Mouse (Mus musculus) hindbrain, embryonic 11.5 days (tissue): Measurements from ENCODE around the gene Dmbx1. TPM values are rescaled to one million over a fixed set of nuclear protein-coding genes. Genes with fewer than 3 reads are reported as not detected.

Experiments
- ATAC-seq: fragments of 200-750 bp; cut with Nextera tagmentation; 2 replicates; pipeline ENCODE4 v1.8.0; 2017; ENCODE audit warnings: mild to moderate bottlenecking, moderate TSS enrichment, moderate library complexity; ENCODE audit not compliant: low FRiP score
- DNase-seq: peaks from one replicate; pipeline ENCODE4 v3.0.0-alpha.2; 2015; ENCODE audit warnings: low spot score
- H3K27ac ChIP-seq: fragments of 300-500 bp; sonication (generic); 2 replicates; pipeline ENCODE4 v1.5.1; 2014; ENCODE audit warnings: mild to moderate bottlenecking, low read depth, low read length
- H3K27me3 ChIP-seq: fragments of 300-500 bp; sonication (generic); 2 replicates; pipeline ENCODE4 v1.6.1; 2014; ENCODE audit warnings: mild to moderate bottlenecking, low read length, moderate library complexity, mixed read lengths; ENCODE audit not compliant: control insufficient read depth, insufficient read depth
- H3K36me3 ChIP-seq: fragments of 300-500 bp; sonication (generic); 2 replicates; pipeline ENCODE4 v1.6.1; 2014; ENCODE audit warnings: mild to moderate bottlenecking, low read length, moderate library complexity, mixed read lengths; ENCODE audit not compliant: control insufficient read depth, insufficient read depth
- H3K4me1 ChIP-seq: fragments of 300-500 bp; sonication (generic); replicated peaks from 2 replicates; pipeline ENCODE4 v1.6.1; 2014; ENCODE audit warnings: low read length, mixed read lengths; ENCODE audit not compliant: control insufficient read depth, insufficient read depth
- H3K4me2 ChIP-seq: fragments of 300-500 bp; sonication (generic); replicated peaks from 2 replicates; pipeline ENCODE4 v1.6.1; 2014; ENCODE audit warnings: mild to moderate bottlenecking, low read depth, low read length
- H3K4me3 ChIP-seq: fragments of 300-500 bp; sonication (generic); 2 replicates; pipeline ENCODE4 v1.5.1; 2014; ENCODE audit warnings: low read depth, low read length
- H3K9ac ChIP-seq: fragments of 300-500 bp; sonication (generic); 2 replicates; pipeline ENCODE4 v1.6.1; 2014; ENCODE audit warnings: low read depth, low read length
- H3K9me3 ChIP-seq: fragments of 300-500 bp; sonication (generic); 2 replicates; pipeline ENCODE4 v1.6.1; 2016; ENCODE audit warnings: low read length; ENCODE audit not compliant: control insufficient read depth
- WGBS: fragments of 180-500 bp; shearing (Covaris S2); extraction: QIAGEN DNeasy Blood & Tissue Kit; methylation state at CpG from one replicate; pipeline ENCODE4 v1.1.7; 2014; 5-methylcytosine and 5-hydroxymethylcytosine counted together
- polyA plus RNA-seq: library from polyadenylated mRNA; unstranded; fragments of >200 nt; fragmentation: Nextera tagmentation; extraction: Ambion mirVana; gene quantifications from 2 replicates; pipeline ENCODE4 v1.2.1, GENCODE M21; 2014

Dmbx1 gene
- polyA plus RNA-seq, 1 experiment from 2014 or later, result 2.4 TPM

DNA sequence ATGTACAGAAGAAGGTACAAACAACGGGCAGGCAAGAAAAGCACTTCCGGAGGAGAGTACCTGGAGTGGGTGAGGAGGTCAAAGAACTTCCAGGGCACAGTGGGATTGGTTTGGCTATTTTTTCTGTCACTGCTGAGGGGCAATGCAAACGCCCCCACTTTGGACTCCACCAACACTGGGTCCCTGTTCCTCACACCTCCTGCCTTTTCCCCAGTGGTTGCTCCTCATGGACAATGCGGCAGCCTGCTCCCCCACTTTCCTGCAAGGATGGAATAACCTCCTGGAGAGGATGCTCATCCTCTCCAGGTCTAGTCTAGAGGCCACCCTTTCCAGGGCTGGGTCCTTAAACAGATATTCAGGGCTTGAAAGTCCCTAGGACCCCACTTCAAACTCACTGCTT lies 39.2 kb upstream of the Dmbx1 start:
- Histone ChIP-seq H3K9ac (no peak overlapping the region), H3K36me3 (no peaks in the 10 kb centered on the region), H3K4me1 (peaks cover 7% of the 10 kb centered on the region), H3K27me3 (peaks cover 61% of the 10 kb centered on the region), H3K4me3 (no peak overlapping the region), H3K4me2 (peak overlapping the region; percentile 50; the same call in 1 of the 2 replicates), H3K9me3 (no peaks in the 10 kb centered on the region), H3K27ac (no peak overlapping the region)
- DNase-seq (peak; percentile 33), ATAC-seq (no peak; the same call in 1 of the 2 replicates)
- WGBS, result 5% methylated on average over 4 of the region's 4 CpGs

- ATAC-seq, result peak; percentile 50; the same call in 1 of the 2 replicates
- 58% methylated on average over 24 of the region's 24 CpGs for WGBS
- H3K4me2 ChIP-seq, result no peak overlapping the region
Observed at GRCm38 (mm10) chr4:115972543-115972942, 32.8 kb upstream of the Dmbx1 start.

DNA sequence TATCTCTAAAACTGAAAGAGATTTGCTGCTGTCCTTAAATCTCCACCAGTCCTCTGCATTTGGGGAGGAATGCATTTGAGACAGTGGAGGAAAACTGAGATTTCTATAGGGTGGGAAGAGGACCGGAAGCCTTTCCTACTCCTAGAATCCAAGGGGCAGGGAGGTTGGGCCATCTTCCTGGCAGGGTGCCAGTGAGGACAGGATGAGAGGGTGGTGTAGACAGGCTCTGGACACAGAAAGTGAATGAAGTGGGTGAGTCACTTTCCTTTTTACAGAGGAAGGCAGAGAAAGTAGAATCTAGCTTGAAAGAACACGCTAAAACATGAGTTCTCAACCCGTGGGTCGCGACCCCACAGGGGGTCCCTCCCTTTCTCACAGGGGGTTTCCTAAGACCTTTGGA lies 24.7 kb upstream of the Dmbx1 start:
- Histone ChIP-seq H3K36me3 (no peaks in the 10 kb centered on the region), H3K27ac (no peak overlapping the region), H3K9me3 (no peaks in the 10 kb centered on the region), H3K4me3 (no peak overlapping the region), H3K4me1 (peaks cover 5% of the 10 kb centered on the region), H3K27me3 (peaks cover 59% of the 10 kb centered on the region), H3K9ac (no peak overlapping the region), H3K4me2 (no peak overlapping the region)
- ATAC-seq (no peak), DNase-seq (no peak)
- WGBS, result 16% methylated on average over 5 of the region's 5 CpGs

More at GRCm38 (mm10) chr4:115972543-115972942, 32.8 kb upstream of the Dmbx1 start:
- no peak for DNase-seq
- Histone ChIP-seq H3K27me3 (peaks cover 47% of the 10 kb centered on the region), H3K4me1 (peaks cover 2% of the 10 kb centered on the region), H3K36me3 (no peaks in the 10 kb centered on the region), H3K27ac (no peak overlapping the region), H3K4me3 (no peak overlapping the region), H3K9me3 (no peaks in the 10 kb centered on the region), H3K9ac (no peak overlapping the region)

DNA sequence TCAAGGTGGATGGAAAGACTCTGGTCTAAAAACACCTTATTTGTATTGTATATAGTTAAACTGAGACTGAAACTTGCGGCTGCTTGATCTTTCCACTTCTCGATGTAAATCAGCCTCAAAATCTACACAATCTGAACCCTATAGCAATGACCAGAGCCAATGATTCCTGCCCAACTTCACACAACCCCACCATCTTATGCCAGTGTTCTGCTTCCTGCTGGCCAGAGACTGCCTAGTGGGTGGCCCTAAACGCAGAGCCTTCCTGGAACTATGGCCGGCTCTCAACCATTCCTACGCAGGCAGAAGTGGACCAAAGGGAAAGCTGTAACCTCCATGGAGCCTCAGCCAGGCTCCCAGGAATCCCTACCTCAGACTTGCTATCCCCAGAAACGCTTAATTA lies 24.0 kb upstream of the Dmbx1 start:
- Histone ChIP-seq H3K9me3 (no peaks in the 10 kb centered on the region), H3K27me3 (peaks cover 55% of the 10 kb centered on the region), H3K4me2 (peak overlapping the region; percentile 56; the same call in 1 of the 2 replicates), H3K27ac (no peak overlapping the region), H3K9ac (no peak overlapping the region), H3K4me3 (no peak overlapping the region), H3K36me3 (no peaks in the 10 kb centered on the region), H3K4me1 (peaks cover 5% of the 10 kb centered on the region)
- ATAC-seq (no peak; the same call in 1 of the 2 replicates), DNase-seq (no peak)
- WGBS, result 10% methylated on average over 6 of the region's 6 CpGs

- WGBS, result under 1% methylated on average over 79 of the region's 79 CpGs
- H3K9me3 ChIP-seq, result no peaks in the 10 kb centered on the region
- peaks cover 47% of the 10 kb centered on the region for H3K27me3 ChIP-seq
Observed at GRCm38 (mm10) chr4:115962671-115963412, 23.1 kb upstream of the Dmbx1 start.

DNA sequence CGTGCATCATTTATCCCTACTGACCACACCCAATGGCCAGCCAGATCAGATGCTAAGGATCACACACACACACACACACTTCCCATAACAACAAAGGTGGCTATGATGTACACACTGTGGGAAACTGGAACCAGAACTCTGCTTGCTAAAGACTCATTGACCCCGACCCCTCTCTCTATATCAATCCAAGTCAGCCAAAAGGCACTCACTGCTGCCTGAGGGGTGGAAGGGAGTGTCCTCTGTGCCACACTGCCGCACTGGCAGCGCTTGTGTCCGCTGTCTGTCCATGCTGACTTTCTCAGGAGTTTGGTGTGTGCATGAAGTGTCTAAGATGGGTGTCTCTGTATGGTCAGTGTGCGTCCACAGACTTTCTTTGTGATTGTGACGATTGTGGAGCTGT lies 22.3 kb upstream of the Dmbx1 start:
- ATAC-seq (no peak), DNase-seq (no peak)
- H3K4me3 ChIP-seq, result no peak overlapping the region
- no peak overlapping the region for H3K27ac ChIP-seq
- H3K4me1 ChIP-seq, result peaks cover 5% of the 10 kb centered on the region
- H3K36me3 ChIP-seq, result no peaks in the 10 kb centered on the region
- H3K9me3 ChIP-seq, result no peaks in the 10 kb centered on the region
- WGBS, result 13% methylated on average over 7 of the region's 7 CpGs
- no peak overlapping the region for H3K9ac ChIP-seq
- H3K4me2 ChIP-seq, result no peak overlapping the region
- peaks cover 42% of the 10 kb centered on the region for H3K27me3 ChIP-seq

More at GRCm38 (mm10) chr4:115962671-115963412, 23.1 kb upstream of the Dmbx1 start:
- H3K36me3 ChIP-seq, result no peaks in the 10 kb centered on the region
- H3K27ac ChIP-seq, result no peak overlapping the region
- peak; percentile 78 for ATAC-seq
- peak overlapping the region; percentile 56 for H3K4me2 ChIP-seq
- peak; percentile 78 for DNase-seq
- H3K9ac ChIP-seq, result peak overlapping the region; percentile 3
- H3K4me1 ChIP-seq, result peaks cover 5% of the 10 kb centered on the region
- H3K4me3 ChIP-seq, result peak overlapping the region; percentile 46

DNA sequence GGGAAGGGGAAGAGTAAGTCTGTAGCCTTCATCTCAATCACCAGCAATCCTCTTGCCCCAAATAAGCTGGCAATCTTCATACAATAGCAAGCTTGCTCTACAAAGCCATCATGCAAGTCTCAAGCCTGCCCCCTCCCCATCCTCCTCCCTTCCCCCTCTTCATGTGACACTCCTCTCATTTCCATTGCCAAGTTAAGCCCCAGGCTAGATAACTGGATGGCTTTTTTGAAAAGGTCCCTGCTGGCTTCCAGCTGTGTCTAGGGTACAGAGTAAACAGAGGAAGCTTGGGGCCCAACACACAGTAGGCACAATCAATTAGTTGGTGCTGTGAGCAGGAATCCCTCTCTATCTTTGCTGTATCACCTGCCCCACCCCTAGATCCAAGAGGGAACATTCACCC lies 19.8 kb upstream of the Dmbx1 start:
- H3K36me3 ChIP-seq, result no peaks in the 10 kb centered on the region
- no peak overlapping the region for H3K4me3 ChIP-seq
- H3K4me1 ChIP-seq, result peaks cover 9% of the 10 kb centered on the region
- H3K27ac ChIP-seq, result no peak overlapping the region
- DNase-seq, result no peak
- H3K9ac ChIP-seq, result no peak overlapping the region
- H3K27me3 ChIP-seq, result peaks cover 44% of the 10 kb centered on the region
- no peak overlapping the region for H3K4me2 ChIP-seq
- no peak for ATAC-seq
- no peaks in the 10 kb centered on the region for H3K9me3 ChIP-seq

GRCm38 (mm10) chr4:115955494-115955775 lies 15.7 kb upstream of the Dmbx1 start:
- no peak for DNase-seq
- H3K27ac ChIP-seq, result no peak overlapping the region
- no peak overlapping the region for H3K9ac ChIP-seq
- no peaks in the 10 kb centered on the region for H3K9me3 ChIP-seq
- H3K36me3 ChIP-seq, result no peaks in the 10 kb centered on the region
- no peak; the same call in 1 of the 2 replicates for ATAC-seq
- peak overlapping the region; percentile 32 for H3K4me2 ChIP-seq
- H3K4me1 ChIP-seq, result peaks cover 4% of the 10 kb centered on the region; the same call in 1 of the 2 replicates
- H3K4me3 ChIP-seq, result peak overlapping the region; percentile 2; the same call in 1 of the 2 replicates
- H3K27me3 ChIP-seq, result peaks cover 52% of the 10 kb centered on the region
- WGBS, result 6% methylated on average over 3 of the region's 3 CpGs
